Mouse (Mus musculus) lung, embryonic 15.5 days (tissue): ENCODE measurements at regions not wholly inside any gene's neighbourhood (a gene's known extent, or its start where the extent isn't known, plus 50 kb on each side); places are given as distances from the start of the nearest gene placed in this dataset.

Source experiments
- ATAC-seq: fragments of 200-750 bp; cut with Nextera tagmentation; 2 replicates; pipeline ENCODE4 v1.8.0; 2017; ENCODE audit warnings: moderate number of reproducible peaks, borderline replicate concordance; ENCODE audit not compliant: low FRiP score, low TSS enrichment; ENCODE audit errors: extremely low read depth
- H3K27ac ChIP-seq: fragments of 300-500 bp; sonication (generic); 2 replicates; pipeline ENCODE4 v1.5.1; 2015; ENCODE audit warnings: moderate library complexity, mild to moderate bottlenecking, inconsistent platforms
- H3K27me3 ChIP-seq: fragments of 300-500 bp; sonication (generic); 2 replicates; pipeline ENCODE4 v1.6.1; 2015; ENCODE audit warnings: inconsistent platforms
- H3K36me3 ChIP-seq: fragments of 300-500 bp; sonication (generic); 2 replicates; pipeline ENCODE4 v1.6.1; 2015; ENCODE audit warnings: inconsistent platforms
- H3K4me1 ChIP-seq: fragments of 300-500 bp; sonication (generic); 2 replicates; pipeline ENCODE4 v1.6.1; 2015; ENCODE audit warnings: inconsistent platforms
- H3K4me2 ChIP-seq: fragments of 300-500 bp; sonication (generic); 2 replicates; pipeline ENCODE4 v1.6.1; 2015; ENCODE audit warnings: inconsistent platforms, mild to moderate bottlenecking, moderate library complexity
- H3K4me3 ChIP-seq: fragments of 300-500 bp; sonication (generic); 2 replicates; pipeline ENCODE4 v1.5.1; 2015; ENCODE audit warnings: mild to moderate bottlenecking, inconsistent platforms
- H3K9ac ChIP-seq: fragments of 300-500 bp; sonication (generic); 2 replicates; pipeline ENCODE4 v1.6.1; 2015; ENCODE audit warnings: inconsistent platforms
- H3K9me3 ChIP-seq: fragments of 300-500 bp; sonication (generic); 2 replicates; pipeline ENCODE4 v1.6.1; 2016; ENCODE audit warnings: inconsistent platforms
- WGBS: fragments of 180-500 bp; shearing (Covaris S2); methylation state at CpG from one replicate; pipeline ENCODE4 v1.1.7; 2015; 5-methylcytosine and 5-hydroxymethylcytosine counted together

- Histone ChIP-seq H3K9me3 (no peaks in the 10 kb centered on the region), H3K27ac (no peak overlapping the region), H3K27me3 (no peaks in the 10 kb centered on the region), H3K4me2 (no peak overlapping the region), H3K4me1 (no peaks in the 10 kb centered on the region), H3K36me3 (no peaks in the 10 kb centered on the region), H3K9ac (no peak overlapping the region), H3K4me3 (no peak overlapping the region)
- 67% methylated on average over 3 of the region's 3 CpGs for WGBS
- no peak for ATAC-seq
These were observed 105.7 kb upstream of the Gls start for GRCm38 (mm10) chr1:52338704-52339103.

- H3K4me3 ChIP-seq = no peak overlapping the region
- H3K9me3 ChIP-seq = no peaks in the 10 kb centered on the region
- no peak overlapping the region for H3K9ac ChIP-seq
- H3K27ac ChIP-seq = no peak overlapping the region
- WGBS = 71% methylated on average over 6 of the region's 6 CpGs
- H3K4me2 ChIP-seq = no peak overlapping the region
- ATAC-seq = no peak
- no peaks in the 10 kb centered on the region for H3K27me3 ChIP-seq
- no peaks in the 10 kb centered on the region for H3K4me1 ChIP-seq
- no peaks in the 10 kb centered on the region for H3K36me3 ChIP-seq
These were observed 105.2 kb upstream of the Gls start for GRCm38 (mm10) chr1:52338243-52338642.

- 91% methylated on average over 3 of the region's 3 CpGs for WGBS
- H3K4me2 ChIP-seq = no peak overlapping the region
- H3K27ac ChIP-seq = no peak overlapping the region
- no peaks in the 10 kb centered on the region for H3K4me1 ChIP-seq
- no peaks in the 10 kb centered on the region for H3K27me3 ChIP-seq
- ATAC-seq = no peak
- no peak overlapping the region for H3K9ac ChIP-seq
- no peak overlapping the region for H3K4me3 ChIP-seq
- H3K36me3 ChIP-seq = no peaks in the 10 kb centered on the region
- H3K9me3 ChIP-seq = no peaks in the 10 kb centered on the region
These were observed 103.7 kb upstream of the Gls start for GRCm38 (mm10) chr1:52336696-52337095.

GRCm38 (mm10) chr1:52332013-52332412 lies 99.0 kb upstream of the Gls start:
- Histone ChIP-seq H3K4me3 (no peak overlapping the region), H3K36me3 (no peaks in the 10 kb centered on the region), H3K9ac (no peak overlapping the region), H3K4me1 (no peaks in the 10 kb centered on the region), H3K4me2 (no peak overlapping the region), H3K27ac (no peak overlapping the region), H3K9me3 (no peaks in the 10 kb centered on the region), H3K27me3 (no peaks in the 10 kb centered on the region)
- no peak for ATAC-seq
- WGBS = 72% methylated on average over 12 of the region's 12 CpGs

GRCm38 (mm10) chr1:52331442-52331841 lies 98.4 kb upstream of the Gls start:
- no peaks in the 10 kb centered on the region for H3K4me1 ChIP-seq
- H3K9ac ChIP-seq = no peak overlapping the region
- H3K36me3 ChIP-seq = no peaks in the 10 kb centered on the region
- no peaks in the 10 kb centered on the region for H3K9me3 ChIP-seq
- 0 out of 2 replicates have a peak, but pooled peaks have one; percentile 57 for ATAC-seq
- H3K4me3 ChIP-seq = no peak overlapping the region
- H3K27me3 ChIP-seq = no peaks in the 10 kb centered on the region
- no peak overlapping the region for H3K27ac ChIP-seq
- 49% methylated on average over 4 of the region's 4 CpGs for WGBS
- H3K4me2 ChIP-seq = no peak overlapping the region

- no peak for ATAC-seq
These were observed 97.5 kb upstream of the Gls start for GRCm38 (mm10) chr1:52330496-52330895.

GRCm38 (mm10) chr1:52328507-52328906 lies 95.5 kb upstream of the Gls start:
- Histone ChIP-seq H3K27ac (no peak overlapping the region), H3K9me3 (no peaks in the 10 kb centered on the region), H3K9ac (no peak overlapping the region), H3K4me1 (no peaks in the 10 kb centered on the region), H3K36me3 (no peaks in the 10 kb centered on the region), H3K4me2 (no peak overlapping the region), H3K4me3 (no peak overlapping the region), H3K27me3 (no peaks in the 10 kb centered on the region)
- ATAC-seq = no peak

More at GRCm38 (mm10) chr1:52330496-52330895, 97.5 kb upstream of the Gls start:
- Histone ChIP-seq H3K9me3 (no peaks in the 10 kb centered on the region), H3K27me3 (no peaks in the 10 kb centered on the region), H3K4me3 (no peak overlapping the region), H3K36me3 (no peaks in the 10 kb centered on the region), H3K4me1 (no peaks in the 10 kb centered on the region), H3K27ac (no peak overlapping the region), H3K9ac (no peak overlapping the region), H3K4me2 (no peak overlapping the region)
- 83% methylated on average over 6 of the region's 6 CpGs for WGBS

- Histone ChIP-seq H3K36me3 (no peaks in the 10 kb centered on the region), H3K27me3 (no peaks in the 10 kb centered on the region), H3K4me3 (no peak overlapping the region), H3K9ac (no peak overlapping the region), H3K27ac (no peak overlapping the region), H3K4me1 (no peaks in the 10 kb centered on the region), H3K4me2 (no peak overlapping the region), H3K9me3 (no peaks in the 10 kb centered on the region)
- ATAC-seq = no peak
- 79% methylated on average over 2 of the region's 2 CpGs for WGBS
These were observed 91.3 kb upstream of the Gls start for GRCm38 (mm10) chr1:52324356-52324755.

GRCm38 (mm10) chr1:52312076-52312633 lies 79.1 kb upstream of the Gls start:
- no peaks in the 10 kb centered on the region for H3K27me3 ChIP-seq
- no peak overlapping the region for H3K4me2 ChIP-seq
- no peak for ATAC-seq
- H3K4me3 ChIP-seq = no peak overlapping the region
- H3K9me3 ChIP-seq = no peaks in the 10 kb centered on the region
- no peaks in the 10 kb centered on the region for H3K36me3 ChIP-seq
- no peak overlapping the region for H3K27ac ChIP-seq
- WGBS = 70% methylated on average over 3 of the region's 3 CpGs
- no peaks in the 10 kb centered on the region for H3K4me1 ChIP-seq
- no peak overlapping the region for H3K9ac ChIP-seq

GRCm38 (mm10) chr1:52306892-52307291 lies 73.9 kb upstream of the Gls start:
- H3K9ac ChIP-seq = no peak overlapping the region
- 62% methylated on average over 6 of the region's 6 CpGs for WGBS
- H3K4me2 ChIP-seq = no peak overlapping the region
- H3K9me3 ChIP-seq = no peaks in the 10 kb centered on the region
- ATAC-seq = no peak
- no peak overlapping the region for H3K4me3 ChIP-seq
- H3K4me1 ChIP-seq = no peaks in the 10 kb centered on the region
- H3K27me3 ChIP-seq = no peaks in the 10 kb centered on the region
- H3K36me3 ChIP-seq = no peaks in the 10 kb centered on the region
- H3K27ac ChIP-seq = no peak overlapping the region

GRCm38 (mm10) chr1:52305679-52306632 lies 72.9 kb upstream of the Gls start:
- Histone ChIP-seq H3K27ac (no peak overlapping the region), H3K27me3 (no peaks in the 10 kb centered on the region), H3K4me2 (no peak overlapping the region), H3K4me3 (no peak overlapping the region), H3K9me3 (no peaks in the 10 kb centered on the region), H3K4me1 (no peaks in the 10 kb centered on the region), H3K9ac (no peak overlapping the region), H3K36me3 (no peaks in the 10 kb centered on the region)
- 78% methylated on average over 18 of the region's 18 CpGs for WGBS
- no peak for ATAC-seq

- WGBS = 6% methylated on average over 6 of the region's 6 CpGs
- Histone ChIP-seq H3K4me3 (no peak overlapping the region), H3K36me3 (no peaks in the 10 kb centered on the region), H3K4me2 (no peak overlapping the region), H3K9me3 (no peaks in the 10 kb centered on the region), H3K27ac (no peak overlapping the region), H3K9ac (no peak overlapping the region), H3K27me3 (no peaks in the 10 kb centered on the region), H3K4me1 (no peaks in the 10 kb centered on the region)
- ATAC-seq = peak; percentile 49; the same call in 1 of the 2 replicates
These were observed 69.5 kb upstream of the Gls start for GRCm38 (mm10) chr1:52302557-52302956.
